Mouse (Mus musculus) kidney, postnatal 0 days (tissue): ENCODE data around the gene Map4k2. TPM values are rescaled to one million over a fixed set of nuclear protein-coding genes. Genes with fewer than 3 reads are reported as not detected.

Experiments
- ATAC-seq: fragments of 200-750 bp; cut with Nextera tagmentation; replicated peaks from 2 replicates; pipeline ENCODE4 v1.8.0; 2017; ENCODE audit warnings: low read depth, moderate number of reproducible peaks, moderate TSS enrichment, moderate library complexity; ENCODE audit not compliant: low FRiP score
- DNase-seq: peaks from one replicate; pipeline ENCODE4 v3.0.0-alpha.2; 2016; ENCODE audit warnings: low spot score
- H3K27ac ChIP-seq: fragments of 300-500 bp; sonication (generic); 2 replicates; pipeline ENCODE4 v1.5.1; 2014; ENCODE audit warnings: mild to moderate bottlenecking
- H3K27me3 ChIP-seq: fragments of 300-500 bp; sonication (generic); 2 replicates; pipeline ENCODE4 v1.6.1; 2014; ENCODE audit warnings: low read length, mixed read lengths; ENCODE audit not compliant: insufficient read depth
- H3K36me3 ChIP-seq: fragments of 300-500 bp; sonication (generic); 2 replicates; pipeline ENCODE4 v1.6.1; 2014; ENCODE audit warnings: low read length, mixed read lengths; ENCODE audit not compliant: insufficient read depth
- H3K4me1 ChIP-seq: fragments of 300-500 bp; sonication (generic); replicated peaks from 2 replicates; pipeline ENCODE4 v1.6.1; 2014; ENCODE audit warnings: antibody characterized with exemption, low read length, mixed read lengths; ENCODE audit not compliant: insufficient read depth
- H3K4me2 ChIP-seq: fragments of 300-500 bp; sonication (generic); 2 replicates; pipeline ENCODE4 v1.6.1; 2014; ENCODE audit warnings: mild to moderate bottlenecking, low read length, moderate library complexity, mixed read lengths
- H3K4me3 ChIP-seq: fragments of 300-500 bp; sonication (generic); replicated peaks from 2 replicates; pipeline ENCODE4 v1.5.1; 2014; ENCODE audit warnings: low read depth, low read length
- H3K9ac ChIP-seq: fragments of 300-500 bp; sonication (generic); 2 replicates; pipeline ENCODE4 v1.6.1; 2014; ENCODE audit warnings: low read depth, low read length
- H3K9me3 ChIP-seq: fragments of 300-500 bp; sonication (generic); replicated peaks from 2 replicates; pipeline ENCODE4 v1.6.1; 2016; ENCODE audit warnings: low read length, inconsistent platforms, mixed read lengths
- CTCF ChIP-seq: IDR thresholded peaks from 2 replicates; pipeline ENCODE4 v1.5.1; 2016; ENCODE audit warnings: antibody characterized with exemption, low read depth, mild to moderate bottlenecking, moderate library complexity
- WGBS: fragments of 180-500 bp; shearing (Covaris S2); extraction: QIAGEN DNeasy Blood & Tissue Kit; methylation state at CpG from one replicate; pipeline ENCODE4 v1.1.7; 2014; 5-methylcytosine and 5-hydroxymethylcytosine counted together
- polyA plus RNA-seq: library from polyadenylated mRNA; unstranded; fragments of >200 nt; fragmentation: Nextera tagmentation; extraction: Ambion mirVana; gene quantifications from 2 replicates; pipeline ENCODE4 v1.2.1, GENCODE M21; 2015

Gene Map4k2
- polyA plus RNA-seq, 1 experiment from 2014 or later: 12.2 TPM

DNA sequence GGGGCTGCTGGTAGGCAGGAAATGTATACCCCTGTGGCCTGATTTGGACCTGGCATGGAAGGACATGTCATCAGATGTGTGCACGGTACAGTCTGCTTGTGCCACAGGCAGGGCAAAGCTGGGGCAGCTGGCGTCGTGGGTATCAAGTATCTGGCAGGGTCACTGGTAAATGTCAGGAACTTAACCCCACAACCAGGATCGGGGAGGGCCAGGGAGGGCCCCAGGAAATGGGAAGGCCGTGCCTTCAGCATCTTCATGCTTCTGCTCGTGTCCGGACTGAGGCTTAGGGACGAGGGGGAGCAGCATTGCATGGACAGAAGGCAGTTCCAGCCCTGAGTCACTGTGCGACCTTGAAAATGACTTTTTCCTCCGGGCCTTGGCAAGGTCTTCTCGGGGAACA, 44.0 kb downstream of the Map4k2 start:
- Histone ChIP-seq H3K27ac (peak overlapping the region; percentile 77; the same call in 1 of the 2 replicates), H3K36me3 (no peaks in the 10 kb centered on the region), H3K4me1 (peaks cover 39% of the 10 kb centered on the region), H3K9ac (0 out of 2 replicates have a peak overlapping the region, but pooled peaks have one; percentile 27), H3K27me3 (no peaks in the 10 kb centered on the region), H3K4me2 (peak overlapping the region; percentile 44), H3K9me3 (no peaks in the 10 kb centered on the region), H3K4me3 (no peak overlapping the region; the same call in 1 of the 2 replicates)
- TF ChIP-seq CTCF: no peak
- no peak for ATAC-seq
- DNase-seq: no peak
- WGBS: 47% methylated on average over 11 of the region's 11 CpGs

DNA sequence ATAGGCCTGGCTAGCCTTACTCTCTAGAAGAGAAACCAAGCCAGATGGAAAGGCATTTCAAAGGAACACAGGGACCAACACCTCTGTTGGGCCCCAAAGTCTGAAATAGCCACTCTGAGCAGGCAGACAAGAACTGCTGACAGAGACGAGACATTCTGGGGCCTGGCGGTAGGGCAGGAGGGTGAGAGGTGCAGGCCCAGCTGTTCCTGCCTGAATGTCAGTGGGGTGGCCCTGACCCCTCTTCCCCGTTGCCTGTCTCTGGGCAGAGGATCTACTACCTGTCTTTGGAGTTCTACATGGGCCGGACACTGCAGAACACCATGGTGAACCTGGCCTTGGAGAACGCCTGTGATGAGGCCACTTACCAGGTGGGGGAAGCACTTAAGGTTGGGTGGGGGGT, 44.5 kb downstream of the Map4k2 start:
- Histone ChIP-seq H3K4me2 (peak overlapping the region; percentile 44; the same call in 1 of the 2 replicates), H3K4me1 (peaks cover 39% of the 10 kb centered on the region), H3K9ac (no peak overlapping the region), H3K27me3 (no peaks in the 10 kb centered on the region), H3K4me3 (no peak overlapping the region), H3K9me3 (no peaks in the 10 kb centered on the region), H3K27ac (no peak overlapping the region), H3K36me3 (no peaks in the 10 kb centered on the region)
- 71% methylated on average over 5 of the region's 5 CpGs for WGBS
- TF ChIP-seq CTCF: no peak
- DNase-seq (no peak), ATAC-seq (no peak)

- Histone ChIP-seq H3K36me3 (no peaks in the 10 kb centered on the region), H3K4me3 (no peak overlapping the region), H3K9me3 (no peaks in the 10 kb centered on the region), H3K4me2 (peak overlapping the region; percentile 44; the same call in 1 of the 2 replicates), H3K27me3 (no peaks in the 10 kb centered on the region), H3K27ac (no peak overlapping the region), H3K9ac (no peak overlapping the region), H3K4me1 (peaks cover 39% of the 10 kb centered on the region)
- no peak for TF ChIP-seq CTCF
- ATAC-seq (no peak), DNase-seq (no peak)
- WGBS: 75% methylated on average over 7 of the region's 7 CpGs
These were observed 44.9 kb downstream of the Map4k2 start for GRCm38 (mm10) chr19:6385821-6386220.

DNA sequence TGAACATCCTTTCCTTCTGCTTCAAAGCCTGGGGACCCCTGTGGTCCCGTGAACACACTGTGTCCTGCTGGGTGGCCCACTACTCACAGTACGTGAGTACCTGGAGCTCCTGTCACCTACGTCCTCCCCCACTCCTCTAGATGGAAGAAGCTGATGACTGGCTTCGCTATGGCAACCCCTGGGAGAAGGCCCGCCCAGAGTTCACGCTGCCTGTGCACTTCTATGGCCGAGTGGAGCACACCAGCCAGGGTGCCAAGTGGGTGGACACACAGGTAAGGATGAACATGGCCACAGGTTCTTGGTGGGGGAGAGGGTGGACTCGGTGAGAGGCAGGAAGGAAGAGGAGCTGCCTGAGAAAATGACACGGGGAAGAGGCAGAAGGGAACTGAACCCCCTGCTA, 45.3 kb downstream of the Map4k2 start:
- 63% methylated on average over 9 of the region's 9 CpGs for WGBS

GRCm38 (mm10) chr19:6388006-6388405, 47.1 kb downstream of the Map4k2 start:
- Histone ChIP-seq H3K27me3 (no peaks in the 10 kb centered on the region), H3K36me3 (0 out of 2 replicates have a peak, but pooled peaks cover 3% of the 10 kb centered on the region), H3K9me3 (no peaks in the 10 kb centered on the region), H3K4me1 (peaks cover 36% of the 10 kb centered on the region), H3K9ac (no peak overlapping the region), H3K4me2 (no peak overlapping the region), H3K27ac (no peak overlapping the region), H3K4me3 (no peak overlapping the region)
- WGBS: 81% methylated on average over 13 of the region's 13 CpGs
- ATAC-seq (no peak), DNase-seq (no peak)
- peak; percentile 39; the same call in 1 of the 2 replicates for TF ChIP-seq CTCF

More for the DNA sequence above, 45.3 kb downstream of the Map4k2 start:
- Histone ChIP-seq H3K27me3 (no peaks in the 10 kb centered on the region), H3K9me3 (no peaks in the 10 kb centered on the region), H3K4me3 (no peak overlapping the region), H3K36me3 (no peaks in the 10 kb centered on the region), H3K4me1 (peaks cover 39% of the 10 kb centered on the region), H3K27ac (no peak overlapping the region), H3K9ac (no peak overlapping the region), H3K4me2 (no peak overlapping the region)
- no peak for TF ChIP-seq CTCF
- ATAC-seq (no peak), DNase-seq (no peak)

GRCm38 (mm10) chr19:6389803-6390202, 48.9 kb downstream of the Map4k2 start:
- DNase-seq: peak; percentile 36
- Histone ChIP-seq H3K36me3 (0 out of 2 replicates have a peak, but pooled peaks cover 3% of the 10 kb centered on the region), H3K27ac (no peak overlapping the region), H3K4me1 (peaks cover 19% of the 10 kb centered on the region; the same call in 1 of the 2 replicates), H3K27me3 (no peaks in the 10 kb centered on the region), H3K9ac (peak overlapping the region; percentile 20; the same call in 1 of the 2 replicates), H3K4me2 (peak overlapping the region; percentile 42), H3K9me3 (no peaks in the 10 kb centered on the region), H3K4me3 (peak overlapping the region; percentile 6)
- no peak for TF ChIP-seq CTCF
- 6% methylated on average over 16 of the region's 16 CpGs for WGBS
- ATAC-seq: 0 out of 2 replicates have a peak, but pooled peaks have one; percentile 31

DNA sequence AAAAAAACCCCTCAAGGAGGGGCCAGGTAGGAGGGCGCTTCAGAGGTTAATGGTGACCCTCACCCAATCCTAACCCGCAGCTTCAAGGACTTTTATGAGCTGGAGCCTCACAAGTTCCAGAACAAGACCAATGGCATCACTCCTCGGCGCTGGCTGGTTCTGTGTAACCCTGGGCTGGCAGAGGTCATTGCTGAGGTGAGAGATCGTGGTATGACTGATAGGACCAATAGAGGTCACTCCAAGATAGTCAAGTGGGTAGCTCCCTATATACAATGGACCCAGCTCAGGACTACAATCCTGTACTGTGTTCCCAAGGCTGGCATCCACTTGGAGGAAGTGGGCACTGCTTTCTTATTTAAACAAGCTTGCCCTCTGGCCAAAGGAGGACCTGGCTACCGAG, 49.3 kb downstream of the Map4k2 start:
- Histone ChIP-seq H3K9ac (no peak overlapping the region), H3K36me3 (0 out of 2 replicates have a peak, but pooled peaks cover 3% of the 10 kb centered on the region), H3K4me3 (no peak overlapping the region), H3K27me3 (no peaks in the 10 kb centered on the region), H3K27ac (no peak overlapping the region), H3K9me3 (no peaks in the 10 kb centered on the region), H3K4me1 (peaks cover 14% of the 10 kb centered on the region; the same call in 1 of the 2 replicates), H3K4me2 (peak overlapping the region; percentile 42; the same call in 1 of the 2 replicates)
- no peak for TF ChIP-seq CTCF
- 57% methylated on average over 6 of the region's 6 CpGs for WGBS
- ATAC-seq: no peak; the same call in 1 of the 2 replicates
- no peak for DNase-seq
